Comparison of ENCODE assay signal across 12 mouse cellular contexts in genomic region chr10:60592881-60593575, GRCm38 (mm10).
DNase-seq lines count a peak whose midpoint lies in the region; ATAC-seq and TF ChIP-seq lines count a peak whose summit lies in the region.
"Had no signal": no experiment of that assay in that cellular context is flagged by ENCODE, and none has a peak within 500 bp of the region (broad histone marks: within the 10 kb centered on the region; RNA-seq: fewer than 3 reads in every experiment).

No protein-coding gene starts in this region.

- H3K27me3 ChIP-seq in midbrain, embryonic 12.5 days = peaks cover 68% of the 10 kb centered on the region
- H3K27me3 ChIP-seq in midbrain, embryonic 11.5 days (ENCODE audit: control insufficient read depth, insufficient read depth, low read length) = no peaks in the 10 kb centered on the region; the same call in 1 of the 2 replicates
- H3K27me3 ChIP-seq in forebrain, embryonic 13.5 days = peaks cover 73% of the 10 kb centered on the region
- H3K27me3 ChIP-seq in neural tube, embryonic 15.5 days (replicated peaks) = peaks cover 80% of the 10 kb centered on the region
- no peaks in the 10 kb centered on the region for H3K27me3 ChIP-seq in stomach, postnatal 0 days (ENCODE audit: control insufficient read depth, insufficient read depth, low read length)

- no peak for TF ChIP-seq CTCF in stomach, postnatal 0 days (IDR thresholded peaks at IDR 0.05; ENCODE audit: low read depth)

- no peaks in the 10 kb centered on the region for H3K9me3 ChIP-seq in midbrain, embryonic 12.5 days
- H3K9me3 ChIP-seq in midbrain, embryonic 11.5 days (ENCODE audit: control insufficient read depth, low read length) = no peaks in the 10 kb centered on the region
- no peaks in the 10 kb centered on the region for H3K9me3 ChIP-seq in forebrain, embryonic 13.5 days (replicated peaks)
- no peaks in the 10 kb centered on the region for H3K9me3 ChIP-seq in neural tube, embryonic 15.5 days (replicated peaks)
- no peaks in the 10 kb centered on the region for H3K9me3 ChIP-seq in stomach, postnatal 0 days (ENCODE audit: control insufficient read depth, low read length)
- H3K9me3 ChIP-seq: embryonic facial prominence, embryonic 13.5 days had no signal

- H3K4me1 ChIP-seq in midbrain, embryonic 12.5 days = peaks cover 19% of the 10 kb centered on the region
- no peaks in the 10 kb centered on the region for H3K4me1 ChIP-seq in midbrain, embryonic 11.5 days (ENCODE audit: control insufficient read depth, insufficient read depth, low read length)
- peaks cover 36% of the 10 kb centered on the region for H3K4me1 ChIP-seq in forebrain, embryonic 13.5 days
- peaks cover 34% of the 10 kb centered on the region for H3K4me1 ChIP-seq in neural tube, embryonic 15.5 days
- H3K4me1 ChIP-seq in stomach, postnatal 0 days (replicated peaks; ENCODE audit: control insufficient read depth, insufficient read depth) = no peaks in the 10 kb centered on the region
- H3K4me1 ChIP-seq: embryonic facial prominence, embryonic 13.5 days had no signal

- H3K9ac ChIP-seq in midbrain, embryonic 12.5 days (replicated peaks) = no peak overlapping the region
- no peak overlapping the region for H3K9ac ChIP-seq in midbrain, embryonic 11.5 days (ENCODE audit: low read length)
- H3K9ac ChIP-seq in forebrain, embryonic 13.5 days = no peak overlapping the region
- H3K9ac ChIP-seq in neural tube, embryonic 15.5 days (replicated peaks) = no peak overlapping the region
- H3K9ac ChIP-seq in stomach, postnatal 0 days (ENCODE audit: low read length) = no peak overlapping the region
- H3K9ac ChIP-seq: embryonic facial prominence, embryonic 13.5 days had no signal

- H3K4me3 ChIP-seq in midbrain, embryonic 12.5 days = no peak overlapping the region
- H3K4me3 ChIP-seq in midbrain, embryonic 11.5 days (ENCODE audit: low read depth, low read length) = no peak overlapping the region
- H3K4me3 ChIP-seq in forebrain, embryonic 13.5 days = no peak overlapping the region
- H3K4me3 ChIP-seq in neural tube, embryonic 15.5 days (replicated peaks) = no peak overlapping the region
- H3K4me3 ChIP-seq in stomach, postnatal 0 days (ENCODE audit: low read depth, low read length) = no peak overlapping the region
- H3K4me3 ChIP-seq: embryonic facial prominence, embryonic 13.5 days had no signal

- DNase-seq in midbrain, embryonic 11.5 days (ENCODE audit: low spot score, missing footprints) = no peak
- peak; percentile 44 for DNase-seq in hindlimb bud, embryonic 11.5 days (ENCODE audit: extremely low spot score, low read depth, low spot score)
- DNase-seq in spleen, adult 12 weeks (ENCODE audit: low spot score) = no peak
- DNase-seq in stomach, postnatal 0 days (ENCODE audit: low spot score) = no peak
- DNase-seq: kidney, postnatal 14 days; liver; spleen, adult 18-20 months had no signal

- no peak overlapping the region for H3K27ac ChIP-seq in midbrain, embryonic 12.5 days (replicated peaks)
- H3K27ac ChIP-seq in midbrain, embryonic 11.5 days (ENCODE audit: low read depth, low read length) = no peak overlapping the region
- peak overlapping the region; percentile 57 for H3K27ac ChIP-seq in forebrain, embryonic 13.5 days
- H3K27ac ChIP-seq in neural tube, embryonic 15.5 days (replicated peaks) = 0 out of 2 replicates have a peak overlapping the region, but pooled peaks have one; percentile 7
- no peak overlapping the region for H3K27ac ChIP-seq in stomach, postnatal 0 days (replicated peaks)
- H3K27ac ChIP-seq: embryonic facial prominence, embryonic 13.5 days had no signal

- peak overlapping the region; percentile 21; the same call in 1 of the 2 replicates for H3K4me2 ChIP-seq in midbrain, embryonic 12.5 days (replicated peaks)
- no peak overlapping the region for H3K4me2 ChIP-seq in midbrain, embryonic 11.5 days
- peak overlapping the region; percentile 44 for H3K4me2 ChIP-seq in forebrain, embryonic 13.5 days
- H3K4me2 ChIP-seq in neural tube, embryonic 15.5 days = peak overlapping the region; percentile 16; the same call in 1 of the 2 replicates
- H3K4me2 ChIP-seq in stomach, postnatal 0 days (replicated peaks; ENCODE audit: low read depth) = no peak overlapping the region
- H3K4me2 ChIP-seq: embryonic facial prominence, embryonic 13.5 days had no signal

- no peak for TF ChIP-seq EP300 in stomach, postnatal 0 days (optimal IDR thresholded peaks at IDR 0.05)

- peak; percentile 61; the same call in 1 of the 2 replicates for ATAC-seq in midbrain, embryonic 12.5 days (ENCODE audit: low FRiP score, low read depth)
- ATAC-seq in midbrain, embryonic 11.5 days (ENCODE audit: low FRiP score) = no peak
- ATAC-seq in forebrain, embryonic 13.5 days = peak; percentile 79
- peak; percentile 43; the same call in 1 of the 2 replicates for ATAC-seq in neural tube, embryonic 15.5 days (ENCODE audit: low FRiP score)
- no peak for ATAC-seq in stomach, postnatal 0 days (ENCODE audit: low FRiP score, low TSS enrichment)

- 20% methylated on average over 22 of the region's 22 CpGs for WGBS in midbrain, embryonic 12.5 days
- 25% methylated on average over 22 of the region's 22 CpGs for WGBS in midbrain, embryonic 11.5 days
- WGBS in forebrain, embryonic 13.5 days = 2% methylated on average over 22 of the region's 22 CpGs
- 2% methylated on average over 22 of the region's 22 CpGs for WGBS in neural tube, embryonic 15.5 days
- 30% methylated on average over 22 of the region's 22 CpGs for WGBS in stomach, postnatal 0 days

- no peaks in the 10 kb centered on the region for H3K36me3 ChIP-seq in midbrain, embryonic 12.5 days
- no peaks in the 10 kb centered on the region for H3K36me3 ChIP-seq in midbrain, embryonic 11.5 days (ENCODE audit: control insufficient read depth, insufficient read depth, low read length)
- H3K36me3 ChIP-seq in forebrain, embryonic 13.5 days (ENCODE audit: poor library complexity, severe bottlenecking) = no peaks in the 10 kb centered on the region
- H3K36me3 ChIP-seq in neural tube, embryonic 15.5 days = no peaks in the 10 kb centered on the region
- no peaks in the 10 kb centered on the region for H3K36me3 ChIP-seq in stomach, postnatal 0 days (ENCODE audit: control insufficient read depth, insufficient read depth, low read length)
- H3K36me3 ChIP-seq: embryonic facial prominence, embryonic 13.5 days; G1E had no signal

Comparison
In these comparisons a context has a peak if more than half of its experiments do, and no peak if none do; other contexts are left out.
1. ATAC-seq: peak in midbrain, embryonic 12.5 days (single experiment), forebrain, embryonic 13.5 days (single experiment) and neural tube, embryonic 15.5 days (single experiment); none in midbrain, embryonic 11.5 days (single experiment) and stomach, postnatal 0 days (single experiment).
2. H3K4me2 ChIP-seq: peak in midbrain, embryonic 12.5 days (single experiment), forebrain, embryonic 13.5 days (single experiment) and neural tube, embryonic 15.5 days (single experiment); none in midbrain, embryonic 11.5 days (single experiment) and stomach, postnatal 0 days (single experiment).
3. H3K27ac ChIP-seq: peak in forebrain, embryonic 13.5 days (single experiment) and neural tube, embryonic 15.5 days (single experiment); none in midbrain, embryonic 12.5 days (single experiment), midbrain, embryonic 11.5 days (single experiment) and stomach, postnatal 0 days (single experiment).